Mouse (Mus musculus): ENCODE results near the gene Tmem8b. TPM values are rescaled to one million over a fixed set of nuclear protein-coding genes. Genes with fewer than 3 reads are reported as not detected.

Gene Tmem8b
- polyA plus RNA-seq, 1 experiment from 2014 or later, result 2.7 TPM

- H3K36me3 ChIP-seq (ENCODE audit: control insufficient read depth, insufficient read depth, low read length), result no peaks in the 10 kb centered on the region
- no peak overlapping the region for H3K9ac ChIP-seq (ENCODE audit: low read length)
- H3K27me3 ChIP-seq (ENCODE audit: control insufficient read depth, insufficient read depth, low read length), result no peaks in the 10 kb centered on the region
- no peaks in the 10 kb centered on the region for H3K9me3 ChIP-seq (ENCODE audit: control insufficient read depth, low read length)
- H3K4me1 ChIP-seq (ENCODE audit: control insufficient read depth, insufficient read depth, low read length), result no peaks in the 10 kb centered on the region
- no peak overlapping the region for H3K27ac ChIP-seq (replicated peaks; ENCODE audit: low read depth, low read length)
- H3K4me2 ChIP-seq (ENCODE audit: low read depth, severe bottlenecking), result no peak overlapping the region
- H3K4me3 ChIP-seq (ENCODE audit: low read depth, low read length), result no peak overlapping the region
- DNase-seq (ENCODE audit: low spot score) (no peak), ATAC-seq (ENCODE audit: insufficient number of reproducible peaks, low FRiP score, low TSS enrichment, low read depth) (no peak)
- 73% methylated on average over 13 of the region's 16 CpGs for WGBS
Observed at GRCm38 (mm10) chr4:43720491-43721228, 51.9 kb downstream of the Tmem8b start.

- ATAC-seq (ENCODE audit: insufficient number of reproducible peaks, low FRiP score, low TSS enrichment, low read depth), result no peak
- WGBS, result 92% methylated on average over 4 of the region's 4 CpGs
- H3K4me3 ChIP-seq (ENCODE audit: low read depth, low read length), result no peak overlapping the region
Observed at GRCm38 (mm10) chr4:43722191-43722590, 53.4 kb downstream of the Tmem8b start.

GRCm38 (mm10) chr4:43724764-43725163 lies 56.0 kb downstream of the Tmem8b start:
- Histone ChIP-seq H3K4me3 (ENCODE audit: low read depth, low read length) (no peak overlapping the region), H3K4me2 (ENCODE audit: low read depth, severe bottlenecking) (no peak overlapping the region), H3K9ac (ENCODE audit: low read length) (no peak overlapping the region), H3K27me3 (ENCODE audit: control insufficient read depth, insufficient read depth, low read length) (no peaks in the 10 kb centered on the region), H3K27ac (replicated peaks; ENCODE audit: low read depth, low read length) (no peak overlapping the region), H3K4me1 (ENCODE audit: control insufficient read depth, insufficient read depth, low read length) (no peaks in the 10 kb centered on the region), H3K36me3 (ENCODE audit: control insufficient read depth, insufficient read depth, low read length) (no peaks in the 10 kb centered on the region), H3K9me3 (ENCODE audit: control insufficient read depth, low read length) (no peaks in the 10 kb centered on the region)
- no peak for ATAC-seq (ENCODE audit: insufficient number of reproducible peaks, low FRiP score, low TSS enrichment, low read depth)
- WGBS, result 28% methylated on average over 1 of the region's 1 CpGs
- peak; percentile 57 for DNase-seq (ENCODE audit: low spot score)

More at GRCm38 (mm10) chr4:43722191-43722590, 53.4 kb downstream of the Tmem8b start:
- no peaks in the 10 kb centered on the region for H3K36me3 ChIP-seq (ENCODE audit: control insufficient read depth, insufficient read depth, low read length)
- H3K4me2 ChIP-seq (ENCODE audit: low read depth, severe bottlenecking), result no peak overlapping the region
- H3K9ac ChIP-seq (ENCODE audit: low read length), result no peak overlapping the region
- no peaks in the 10 kb centered on the region for H3K4me1 ChIP-seq (ENCODE audit: control insufficient read depth, insufficient read depth, low read length)
- no peaks in the 10 kb centered on the region for H3K27me3 ChIP-seq (ENCODE audit: control insufficient read depth, insufficient read depth, low read length)
- DNase-seq (ENCODE audit: low spot score), result no peak
- H3K9me3 ChIP-seq (ENCODE audit: control insufficient read depth, low read length), result no peaks in the 10 kb centered on the region
- no peak overlapping the region for H3K27ac ChIP-seq (replicated peaks; ENCODE audit: low read depth, low read length)

GRCm38 (mm10) chr4:43726228-43726993 lies 57.6 kb downstream of the Tmem8b start:
- DNase-seq (ENCODE audit: low spot score), result no peak
- Histone ChIP-seq H3K9ac (ENCODE audit: low read length) (no peak overlapping the region), H3K36me3 (ENCODE audit: control insufficient read depth, insufficient read depth, low read length) (no peaks in the 10 kb centered on the region), H3K9me3 (ENCODE audit: control insufficient read depth, low read length) (no peaks in the 10 kb centered on the region), H3K27ac (replicated peaks; ENCODE audit: low read depth, low read length) (no peak overlapping the region), H3K27me3 (ENCODE audit: control insufficient read depth, insufficient read depth, low read length) (no peaks in the 10 kb centered on the region), H3K4me3 (ENCODE audit: low read depth, low read length) (no peak overlapping the region), H3K4me2 (ENCODE audit: low read depth, severe bottlenecking) (no peak overlapping the region), H3K4me1 (ENCODE audit: control insufficient read depth, insufficient read depth, low read length) (0 out of 2 replicates have a peak, but pooled peaks cover 2% of the 10 kb centered on the region)
- 63% methylated on average over 12 of the region's 12 CpGs for WGBS
- no peak for ATAC-seq (ENCODE audit: insufficient number of reproducible peaks, low FRiP score, low TSS enrichment, low read depth)

GRCm38 (mm10) chr4:43726995-43727394 lies 58.2 kb downstream of the Tmem8b start, which contains the start of gene Hrct1:
TSS of gene Hrct1 (plus strand) at chr4:43727188.
- H3K27me3 ChIP-seq (ENCODE audit: control insufficient read depth, insufficient read depth, low read length), result no peaks in the 10 kb centered on the region
- no peak within 1 kb of the TSS for H3K4me3 ChIP-seq (ENCODE audit: low read depth, low read length)
- no peak within 1 kb of the TSS for H3K4me2 ChIP-seq (ENCODE audit: low read depth, severe bottlenecking)
- no peaks in the 10 kb centered on the region for H3K36me3 ChIP-seq (ENCODE audit: control insufficient read depth, insufficient read depth, low read length)
- no peaks in the 10 kb centered on the region for H3K9me3 ChIP-seq (ENCODE audit: control insufficient read depth, low read length)
- no peak for DNase-seq (ENCODE audit: low spot score)
- H3K4me1 ChIP-seq (ENCODE audit: control insufficient read depth, insufficient read depth, low read length), result 0 out of 2 replicates have a peak, but pooled peaks cover 2% of the 10 kb centered on the region
- no peak for ATAC-seq (ENCODE audit: insufficient number of reproducible peaks, low FRiP score, low TSS enrichment, low read depth)
- H3K27ac ChIP-seq (replicated peaks; ENCODE audit: low read depth, low read length), result no peak within 1 kb of the TSS
- H3K9ac ChIP-seq (ENCODE audit: low read length), result no peak within 1 kb of the TSS
- WGBS, result 34% methylated on average over 3 of the region's 3 CpGs

- no peak for DNase-seq (ENCODE audit: low spot score)
- no peak overlapping the region for H3K4me2 ChIP-seq (ENCODE audit: low read depth, severe bottlenecking)
- H3K36me3 ChIP-seq (ENCODE audit: control insufficient read depth, insufficient read depth, low read length), result no peaks in the 10 kb centered on the region
- H3K4me3 ChIP-seq (ENCODE audit: low read depth, low read length), result no peak overlapping the region
- no peak overlapping the region for H3K27ac ChIP-seq (replicated peaks; ENCODE audit: low read depth, low read length)
- H3K27me3 ChIP-seq (ENCODE audit: control insufficient read depth, insufficient read depth, low read length), result no peaks in the 10 kb centered on the region
- no peak for ATAC-seq (ENCODE audit: insufficient number of reproducible peaks, low FRiP score, low TSS enrichment, low read depth)
- 0 out of 2 replicates have a peak, but pooled peaks cover 2% of the 10 kb centered on the region for H3K4me1 ChIP-seq (ENCODE audit: control insufficient read depth, insufficient read depth, low read length)
- no peak overlapping the region for H3K9ac ChIP-seq (ENCODE audit: low read length)
- H3K9me3 ChIP-seq (ENCODE audit: control insufficient read depth, low read length), result no peaks in the 10 kb centered on the region
- WGBS, result 73% methylated on average over 7 of the region's 7 CpGs
Observed at GRCm38 (mm10) chr4:43727718-43728575, 59.2 kb downstream of the Tmem8b start.

GRCm38 (mm10) chr4:43728576-43728954 lies 59.8 kb downstream of the Tmem8b start:
- Histone ChIP-seq H3K4me2 (ENCODE audit: low read depth, severe bottlenecking) (no peak overlapping the region), H3K27ac (replicated peaks; ENCODE audit: low read depth, low read length) (no peak overlapping the region), H3K9ac (ENCODE audit: low read length) (no peak overlapping the region), H3K27me3 (ENCODE audit: control insufficient read depth, insufficient read depth, low read length) (no peaks in the 10 kb centered on the region), H3K4me1 (ENCODE audit: control insufficient read depth, insufficient read depth, low read length) (0 out of 2 replicates have a peak, but pooled peaks cover 2% of the 10 kb centered on the region), H3K4me3 (ENCODE audit: low read depth, low read length) (no peak overlapping the region), H3K36me3 (ENCODE audit: control insufficient read depth, insufficient read depth, low read length) (no peaks in the 10 kb centered on the region), H3K9me3 (ENCODE audit: control insufficient read depth, low read length) (no peaks in the 10 kb centered on the region)
- ATAC-seq (ENCODE audit: insufficient number of reproducible peaks, low FRiP score, low TSS enrichment, low read depth), result no peak
- DNase-seq (ENCODE audit: low spot score), result no peak
- 71% methylated on average over 5 of the region's 5 CpGs for WGBS

- Histone ChIP-seq H3K9me3 (ENCODE audit: control insufficient read depth, low read length) (no peaks in the 10 kb centered on the region), H3K36me3 (ENCODE audit: control insufficient read depth, insufficient read depth, low read length) (no peaks in the 10 kb centered on the region), H3K27me3 (ENCODE audit: control insufficient read depth, insufficient read depth, low read length) (no peaks in the 10 kb centered on the region), H3K9ac (ENCODE audit: low read length) (no peak overlapping the region), H3K4me2 (ENCODE audit: low read depth, severe bottlenecking) (no peak overlapping the region), H3K4me3 (ENCODE audit: low read depth, low read length) (no peak overlapping the region), H3K27ac (replicated peaks; ENCODE audit: low read depth, low read length) (no peak overlapping the region), H3K4me1 (ENCODE audit: control insufficient read depth, insufficient read depth, low read length) (0 out of 2 replicates have a peak, but pooled peaks cover 2% of the 10 kb centered on the region)
- DNase-seq (ENCODE audit: low spot score) (no peak), ATAC-seq (ENCODE audit: insufficient number of reproducible peaks, low FRiP score, low TSS enrichment, low read depth) (no peak)
- WGBS, result 78% methylated on average over 3 of the region's 3 CpGs
Observed at GRCm38 (mm10) chr4:43729126-43729525, 60.4 kb downstream of the Tmem8b start.
